Mouse (Mus musculus): ENCODE results near the gene Mycbp2.

DNA sequence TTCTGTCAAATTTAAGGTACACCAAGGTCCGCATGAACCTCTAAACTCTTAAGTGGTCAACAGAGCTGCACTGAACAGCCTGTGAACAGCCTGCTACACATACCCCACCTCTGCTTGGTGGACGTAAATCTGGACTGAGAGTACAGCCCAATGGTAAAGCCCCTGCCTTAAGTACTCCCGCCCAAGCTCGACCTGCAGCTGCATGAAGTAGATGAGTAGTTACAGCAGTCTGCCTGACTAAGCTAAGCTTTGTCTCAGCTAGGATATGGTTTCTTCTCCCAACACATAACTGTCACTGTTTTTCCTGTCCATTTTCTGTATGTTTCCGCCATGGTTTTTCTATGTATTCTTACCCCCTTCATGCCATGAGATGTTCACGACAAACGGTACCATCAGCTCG is 250.8 kb downstream of the Mycbp2 start:
- TF ChIP-seq CTCF (IDR thresholded peaks at IDR 0.05; ENCODE audit: extremely low read depth, insufficient read length, insufficient replicate concordance, low read depth, low read length) (no peak), POLR2A (IDR thresholded peaks at IDR 0.05; ENCODE audit: low read depth, low read length) (no peak)

All from small intestine, adult 2 months (tissue).